Mouse (Mus musculus): ENCODE data around the gene Brca2.

Gene Brca2

DNA sequence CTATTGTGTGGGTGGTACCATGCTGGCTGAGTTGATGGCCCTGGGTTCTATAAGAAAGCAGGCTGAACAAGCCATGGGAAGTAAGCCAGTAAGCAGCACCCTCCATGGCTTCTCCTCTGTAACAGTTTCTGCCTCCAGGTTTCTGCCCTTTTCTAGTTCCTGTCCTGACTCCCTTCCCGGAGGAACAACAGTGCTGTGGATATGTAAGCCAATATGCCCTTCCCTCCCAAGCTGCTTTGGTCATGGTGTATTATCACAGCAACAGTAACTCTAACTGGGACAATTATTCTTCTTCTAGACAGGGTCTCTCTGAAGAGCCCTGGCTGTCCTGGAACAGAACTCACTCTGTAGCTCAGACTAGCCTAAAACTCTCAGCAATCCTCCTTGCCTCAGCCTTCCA lies 88.7 kb downstream of the Brca2 start:
- H3K27me3 ChIP-seq (ENCODE audit: insufficient read depth, low read length): no peaks in the 10 kb centered on the region
- H3K4me1 ChIP-seq (replicated peaks; ENCODE audit: low read depth, low read length): no peaks in the 10 kb centered on the region
- no peak for TF ChIP-seq NANOG (IDR thresholded peaks at IDR 0.05; ENCODE audit: borderline replicate concordance, low read length)
- TF ChIP-seq POU5F1 (IDR thresholded peaks at IDR 0.05; ENCODE audit: borderline replicate concordance, low read length): no peak
- TF ChIP-seq CTCF (conservative IDR thresholded peaks at IDR 0.05; ENCODE audit: low read length): no peak
- H3K36me3 ChIP-seq (ENCODE audit: insufficient read depth, low read length): no peaks in the 10 kb centered on the region
- no peaks in the 10 kb centered on the region for H3K9me3 ChIP-seq (ENCODE audit: low read length)
- no peak overlapping the region for H3K4me3 ChIP-seq (replicated peaks; ENCODE audit: low read length)

DNA sequence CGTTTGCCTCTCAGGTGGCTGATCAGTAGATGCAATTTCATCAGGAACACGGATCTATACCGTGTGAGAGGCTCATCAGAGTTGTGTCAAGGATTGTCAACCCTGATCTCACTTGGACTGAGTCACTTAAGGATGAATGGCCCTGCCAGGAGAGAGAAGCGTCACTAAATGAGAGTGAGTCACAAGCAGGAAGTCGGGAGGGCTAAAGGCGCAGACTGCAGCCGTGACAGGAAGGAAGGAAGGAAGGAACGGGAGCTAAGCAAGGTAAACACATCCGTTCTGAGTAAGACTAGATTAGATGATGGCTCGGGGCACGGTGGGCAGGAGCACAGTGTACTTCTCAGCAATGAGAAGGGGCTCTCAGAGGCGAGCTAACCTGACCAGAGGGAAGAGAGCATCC lies 89.3 kb downstream of the Brca2 start:
- H3K4me1 ChIP-seq (replicated peaks; ENCODE audit: low read depth, low read length): no peaks in the 10 kb centered on the region
- no peaks in the 10 kb centered on the region for H3K9me3 ChIP-seq (ENCODE audit: low read length)
- TF ChIP-seq CTCF (conservative IDR thresholded peaks at IDR 0.05; ENCODE audit: low read length) (no peak), POU5F1 (IDR thresholded peaks at IDR 0.05; ENCODE audit: borderline replicate concordance, low read length) (no peak), NANOG (IDR thresholded peaks at IDR 0.05; ENCODE audit: borderline replicate concordance, low read length) (no peak)
- no peak overlapping the region for H3K4me3 ChIP-seq (replicated peaks; ENCODE audit: low read length)
- no peaks in the 10 kb centered on the region for H3K36me3 ChIP-seq (ENCODE audit: insufficient read depth, low read length)
- H3K27me3 ChIP-seq (ENCODE audit: insufficient read depth, low read length): no peaks in the 10 kb centered on the region

- Histone ChIP-seq H3K9me3 (ENCODE audit: low read length) (no peaks in the 10 kb centered on the region), H3K4me3 (replicated peaks; ENCODE audit: low read length) (no peak overlapping the region), H3K36me3 (ENCODE audit: insufficient read depth, low read length) (no peaks in the 10 kb centered on the region), H3K4me1 (replicated peaks; ENCODE audit: low read depth, low read length) (no peaks in the 10 kb centered on the region), H3K27me3 (ENCODE audit: insufficient read depth, low read length) (no peaks in the 10 kb centered on the region)
- TF ChIP-seq POU5F1 (IDR thresholded peaks at IDR 0.05; ENCODE audit: borderline replicate concordance, low read length): no peak
- no peak for TF ChIP-seq CTCF (conservative IDR thresholded peaks at IDR 0.05; ENCODE audit: low read length)
- no peak for TF ChIP-seq NANOG (IDR thresholded peaks at IDR 0.05; ENCODE audit: borderline replicate concordance, low read length)
These were observed 91.6 kb downstream of the Brca2 start for GRCm38 (mm10) chr5:150614054-150614453.

- Histone ChIP-seq H3K4me3 (replicated peaks; ENCODE audit: low read length) (no peak overlapping the region), H3K4me1 (replicated peaks; ENCODE audit: low read depth, low read length) (no peaks in the 10 kb centered on the region), H3K36me3 (ENCODE audit: insufficient read depth, low read length) (no peaks in the 10 kb centered on the region), H3K9me3 (ENCODE audit: low read length) (no peaks in the 10 kb centered on the region), H3K27me3 (ENCODE audit: insufficient read depth, low read length) (no peaks in the 10 kb centered on the region)
- no peak for TF ChIP-seq NANOG (IDR thresholded peaks at IDR 0.05; ENCODE audit: borderline replicate concordance, low read length)
- TF ChIP-seq POU5F1 (IDR thresholded peaks at IDR 0.05; ENCODE audit: borderline replicate concordance, low read length): no peak
- no peak for TF ChIP-seq CTCF (conservative IDR thresholded peaks at IDR 0.05; ENCODE audit: low read length)
These were observed 93.8 kb downstream of the Brca2 start for GRCm38 (mm10) chr5:150616216-150616615.

GRCm38 (mm10) chr5:150616731-150617130 lies 94.3 kb downstream of the Brca2 start:
- Histone ChIP-seq H3K9me3 (ENCODE audit: low read length) (no peaks in the 10 kb centered on the region), H3K27me3 (ENCODE audit: insufficient read depth, low read length) (no peaks in the 10 kb centered on the region), H3K4me3 (replicated peaks; ENCODE audit: low read length) (no peak overlapping the region), H3K36me3 (ENCODE audit: insufficient read depth, low read length) (peaks cover 4% of the 10 kb centered on the region; the same call in 1 of the 2 replicates), H3K4me1 (replicated peaks; ENCODE audit: low read depth, low read length) (no peaks in the 10 kb centered on the region)
- TF ChIP-seq NANOG (IDR thresholded peaks at IDR 0.05; ENCODE audit: borderline replicate concordance, low read length): no peak

- TF ChIP-seq NANOG (IDR thresholded peaks at IDR 0.05; ENCODE audit: borderline replicate concordance, low read length) (no peak), CTCF (conservative IDR thresholded peaks at IDR 0.05; ENCODE audit: low read length) (no peak), POU5F1 (IDR thresholded peaks at IDR 0.05; ENCODE audit: borderline replicate concordance, low read length) (no peak)
- no peaks in the 10 kb centered on the region for H3K9me3 ChIP-seq (ENCODE audit: low read length)
- no peaks in the 10 kb centered on the region for H3K27me3 ChIP-seq (ENCODE audit: insufficient read depth, low read length)
- no peaks in the 10 kb centered on the region for H3K4me1 ChIP-seq (replicated peaks; ENCODE audit: low read depth, low read length)
- peaks cover 9% of the 10 kb centered on the region; the same call in 1 of the 2 replicates for H3K36me3 ChIP-seq (ENCODE audit: insufficient read depth, low read length)
- no peak overlapping the region for H3K4me3 ChIP-seq (replicated peaks; ENCODE audit: low read length)
These were observed 96.3 kb downstream of the Brca2 start for GRCm38 (mm10) chr5:150618599-150619355.
